Mouse (Mus musculus): ENCODE results near the gene Stk33. TPM values are rescaled to one million over a fixed set of nuclear protein-coding genes. Genes with fewer than 3 reads are reported as not detected.

Gene Stk33
- polyA plus RNA-seq, 1 experiment from 2014 or later, result not detected

DNA sequence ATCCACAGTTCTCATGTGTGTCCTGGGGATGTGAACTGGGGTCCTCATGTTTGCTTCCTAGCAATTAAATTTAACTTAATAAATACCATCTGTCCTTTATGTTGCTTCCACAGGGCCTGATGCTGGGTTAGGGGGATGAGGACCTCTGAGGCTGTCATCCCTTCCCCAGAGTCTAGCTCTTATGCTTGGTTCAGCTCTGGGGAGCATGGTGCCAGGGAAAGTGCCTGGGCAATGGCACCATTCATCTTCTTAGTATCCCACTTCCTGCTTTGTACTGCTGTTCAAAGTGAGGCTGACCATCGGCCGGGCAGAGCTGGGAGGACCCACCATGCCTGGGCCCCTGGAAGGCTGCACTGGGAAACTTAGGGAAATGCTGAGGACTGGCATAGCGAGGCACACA lies 163.7 kb downstream of the Stk33 start:
- WGBS (ENCODE audit: insufficient replicate concordance), result 56% methylated on average over 3 of the region's 3 CpGs
- Histone ChIP-seq H3K4me3 (ENCODE audit: low read depth, low read length) (no peak overlapping the region), H3K4me2 (ENCODE audit: low read depth, low read length) (no peak overlapping the region), H3K36me3 (ENCODE audit: control insufficient read depth, insufficient read depth) (no peaks in the 10 kb centered on the region), H3K27me3 (ENCODE audit: control insufficient read depth, insufficient read depth, low read depth, low read length) (no peaks in the 10 kb centered on the region), H3K27ac (ENCODE audit: low read length) (no peak overlapping the region), H3K9me3 (replicated peaks; ENCODE audit: control insufficient read depth, low read length) (no peaks in the 10 kb centered on the region), H3K4me1 (ENCODE audit: control insufficient read depth, low read depth, low read length) (no peaks in the 10 kb centered on the region), H3K9ac (ENCODE audit: low read depth, low read length) (no peak overlapping the region)
- ATAC-seq (ENCODE audit: low read depth), result no peak

DNA sequence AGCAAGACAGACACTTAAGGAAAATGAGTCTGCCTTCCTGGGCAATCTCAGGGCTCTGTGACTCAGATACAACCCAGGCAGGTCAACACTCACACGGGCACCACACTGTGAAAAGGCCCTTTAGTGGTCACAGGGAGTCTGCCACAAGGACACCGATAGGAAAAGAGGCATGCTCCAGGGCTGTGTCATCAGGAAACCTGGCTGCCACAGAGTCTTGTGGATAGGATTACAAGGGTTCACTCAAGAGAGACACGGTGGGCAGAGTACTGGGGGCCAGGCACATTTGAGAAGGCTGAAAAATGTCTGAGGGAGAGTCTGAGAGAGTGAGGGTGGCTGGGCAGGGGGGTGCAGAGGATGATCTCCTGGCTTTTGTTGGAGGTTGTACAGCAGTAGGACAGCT lies 164.6 kb downstream of the Stk33 start:
- H3K27me3 ChIP-seq (ENCODE audit: control insufficient read depth, insufficient read depth, low read depth, low read length), result no peaks in the 10 kb centered on the region
- no peaks in the 10 kb centered on the region for H3K36me3 ChIP-seq (ENCODE audit: control insufficient read depth, insufficient read depth)
- 45% methylated on average over 3 of the region's 3 CpGs for WGBS (ENCODE audit: insufficient replicate concordance)
- H3K27ac ChIP-seq (ENCODE audit: low read length), result no peak overlapping the region
- no peaks in the 10 kb centered on the region for H3K4me1 ChIP-seq (ENCODE audit: control insufficient read depth, low read depth, low read length)
- no peak overlapping the region for H3K4me3 ChIP-seq (ENCODE audit: low read depth, low read length)
- H3K9ac ChIP-seq (ENCODE audit: low read depth, low read length), result no peak overlapping the region
- no peak overlapping the region for H3K4me2 ChIP-seq (ENCODE audit: low read depth, low read length)
- H3K9me3 ChIP-seq (replicated peaks; ENCODE audit: control insufficient read depth, low read length), result no peaks in the 10 kb centered on the region
- ATAC-seq (ENCODE audit: low read depth), result no peak

DNA sequence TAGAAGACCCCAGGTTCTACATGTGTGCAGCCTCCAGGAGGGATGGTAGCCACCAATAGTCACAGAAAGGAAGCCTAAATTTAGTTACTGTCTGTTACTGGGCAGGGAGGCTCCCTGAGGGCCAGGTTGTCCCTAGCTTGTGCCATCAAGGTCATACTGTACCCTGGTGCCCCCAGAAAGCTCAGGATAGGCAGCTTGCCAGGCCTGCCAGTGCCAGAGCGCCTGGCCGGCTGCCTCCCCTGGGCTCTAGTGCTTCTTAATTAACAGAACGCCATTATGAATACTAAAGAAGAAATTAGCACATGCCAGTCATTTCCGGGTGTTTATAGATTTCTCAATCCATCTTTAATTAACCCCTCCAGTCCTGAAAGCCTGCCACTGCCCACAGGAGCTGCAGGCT lies 169.8 kb downstream of the Stk33 start:
- 48% methylated on average over 4 of the region's 4 CpGs for WGBS (ENCODE audit: insufficient replicate concordance)
- no peaks in the 10 kb centered on the region for H3K27me3 ChIP-seq (ENCODE audit: control insufficient read depth, insufficient read depth, low read depth, low read length)
- no peak overlapping the region for H3K4me3 ChIP-seq (ENCODE audit: low read depth, low read length)
- no peak for ATAC-seq (ENCODE audit: low read depth)
- no peaks in the 10 kb centered on the region for H3K9me3 ChIP-seq (replicated peaks; ENCODE audit: control insufficient read depth, low read length)
- no peaks in the 10 kb centered on the region for H3K4me1 ChIP-seq (ENCODE audit: control insufficient read depth, low read depth, low read length)
- no peak overlapping the region for H3K4me2 ChIP-seq (ENCODE audit: low read depth, low read length)
- H3K27ac ChIP-seq (ENCODE audit: low read length), result no peak overlapping the region
- no peaks in the 10 kb centered on the region for H3K36me3 ChIP-seq (ENCODE audit: control insufficient read depth, insufficient read depth)
- H3K9ac ChIP-seq (ENCODE audit: low read depth, low read length), result no peak overlapping the region

DNA sequence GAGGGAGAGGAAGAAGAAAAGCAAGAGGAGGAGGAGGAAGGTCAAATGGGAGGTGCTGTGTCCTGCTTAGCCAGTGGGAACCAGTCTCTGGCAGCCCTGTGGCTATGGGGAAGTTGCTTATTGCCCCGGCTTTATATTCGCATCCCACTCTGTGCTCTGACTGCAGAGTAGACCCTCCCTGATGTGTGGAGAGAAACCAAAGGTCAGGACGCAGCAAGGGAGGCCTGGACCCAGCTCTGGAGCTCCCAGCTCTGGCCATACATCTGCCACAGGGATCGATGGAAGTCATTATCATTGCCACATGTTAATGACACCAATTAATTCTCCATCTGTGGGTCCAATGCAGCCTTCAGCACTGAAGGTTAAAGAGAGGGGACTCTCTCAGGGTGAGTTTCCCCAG lies 171.5 kb downstream of the Stk33 start:
- Histone ChIP-seq H3K27ac (ENCODE audit: low read length) (no peak overlapping the region), H3K4me3 (ENCODE audit: low read depth, low read length) (no peak overlapping the region), H3K27me3 (ENCODE audit: control insufficient read depth, insufficient read depth, low read depth, low read length) (no peaks in the 10 kb centered on the region), H3K4me1 (ENCODE audit: control insufficient read depth, low read depth, low read length) (no peaks in the 10 kb centered on the region), H3K36me3 (ENCODE audit: control insufficient read depth, insufficient read depth) (no peaks in the 10 kb centered on the region), H3K4me2 (ENCODE audit: low read depth, low read length) (no peak overlapping the region), H3K9ac (ENCODE audit: low read depth, low read length) (no peak overlapping the region), H3K9me3 (replicated peaks; ENCODE audit: control insufficient read depth, low read length) (no peaks in the 10 kb centered on the region)
- 47% methylated on average over 4 of the region's 4 CpGs for WGBS (ENCODE audit: insufficient replicate concordance)
- no peak for ATAC-seq (ENCODE audit: low read depth)

DNA sequence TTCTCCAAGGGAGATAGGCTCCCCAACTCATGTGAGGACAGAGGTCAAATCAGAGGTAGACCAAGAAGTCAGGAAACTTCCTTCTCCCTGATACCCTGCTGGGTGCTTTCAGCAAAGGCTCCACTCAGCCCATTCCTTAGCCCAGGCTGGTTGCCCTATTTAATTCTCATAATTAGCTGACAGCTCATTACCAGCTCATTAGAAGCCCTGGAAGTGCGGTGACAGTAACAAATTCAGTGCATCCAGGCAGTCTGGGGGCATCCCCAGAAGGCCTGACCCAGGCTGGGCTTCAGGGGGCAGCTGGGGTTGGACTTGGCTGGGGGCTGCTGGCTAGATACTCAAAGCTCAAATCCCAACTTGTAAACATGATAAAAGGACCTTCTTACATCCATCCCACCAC lies 172.7 kb downstream of the Stk33 start:
- no peak overlapping the region for H3K9ac ChIP-seq (ENCODE audit: low read depth, low read length)
- no peaks in the 10 kb centered on the region for H3K27me3 ChIP-seq (ENCODE audit: control insufficient read depth, insufficient read depth, low read depth, low read length)
- no peak overlapping the region for H3K4me2 ChIP-seq (ENCODE audit: low read depth, low read length)
- no peaks in the 10 kb centered on the region for H3K36me3 ChIP-seq (ENCODE audit: control insufficient read depth, insufficient read depth)
- H3K9me3 ChIP-seq (replicated peaks; ENCODE audit: control insufficient read depth, low read length), result no peaks in the 10 kb centered on the region
- no peaks in the 10 kb centered on the region for H3K4me1 ChIP-seq (ENCODE audit: control insufficient read depth, low read depth, low read length)
- 60% methylated on average over 1 of the region's 1 CpGs for WGBS (ENCODE audit: insufficient replicate concordance)
- no peak for ATAC-seq (ENCODE audit: low read depth)
- H3K27ac ChIP-seq (ENCODE audit: low read length), result no peak overlapping the region
- no peak overlapping the region for H3K4me3 ChIP-seq (ENCODE audit: low read depth, low read length)

DNA sequence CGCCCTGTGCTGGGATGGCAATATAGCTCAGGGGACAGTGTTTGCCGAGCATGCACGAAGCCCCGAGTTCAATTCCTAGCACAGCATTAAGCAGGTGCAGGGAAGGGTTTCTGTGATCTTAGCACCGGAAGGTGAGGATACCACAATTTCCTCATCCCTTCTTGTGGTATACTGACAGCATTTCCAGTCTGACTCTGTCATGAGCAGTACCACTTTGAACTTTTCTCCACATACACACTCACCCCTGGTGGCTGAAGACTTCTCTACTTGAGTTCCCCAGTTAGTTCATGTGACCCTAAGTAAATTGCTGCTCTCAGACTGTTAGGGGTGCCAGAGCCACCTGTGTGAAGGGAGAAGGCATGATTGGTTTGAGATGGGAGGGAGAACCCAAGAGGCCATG lies 173.3 kb downstream of the Stk33 start:
- Histone ChIP-seq H3K4me3 (ENCODE audit: low read depth, low read length) (no peak overlapping the region), H3K4me1 (ENCODE audit: control insufficient read depth, low read depth, low read length) (no peaks in the 10 kb centered on the region)
- 33% methylated on average over 5 of the region's 5 CpGs for WGBS (ENCODE audit: insufficient replicate concordance)

DNA sequence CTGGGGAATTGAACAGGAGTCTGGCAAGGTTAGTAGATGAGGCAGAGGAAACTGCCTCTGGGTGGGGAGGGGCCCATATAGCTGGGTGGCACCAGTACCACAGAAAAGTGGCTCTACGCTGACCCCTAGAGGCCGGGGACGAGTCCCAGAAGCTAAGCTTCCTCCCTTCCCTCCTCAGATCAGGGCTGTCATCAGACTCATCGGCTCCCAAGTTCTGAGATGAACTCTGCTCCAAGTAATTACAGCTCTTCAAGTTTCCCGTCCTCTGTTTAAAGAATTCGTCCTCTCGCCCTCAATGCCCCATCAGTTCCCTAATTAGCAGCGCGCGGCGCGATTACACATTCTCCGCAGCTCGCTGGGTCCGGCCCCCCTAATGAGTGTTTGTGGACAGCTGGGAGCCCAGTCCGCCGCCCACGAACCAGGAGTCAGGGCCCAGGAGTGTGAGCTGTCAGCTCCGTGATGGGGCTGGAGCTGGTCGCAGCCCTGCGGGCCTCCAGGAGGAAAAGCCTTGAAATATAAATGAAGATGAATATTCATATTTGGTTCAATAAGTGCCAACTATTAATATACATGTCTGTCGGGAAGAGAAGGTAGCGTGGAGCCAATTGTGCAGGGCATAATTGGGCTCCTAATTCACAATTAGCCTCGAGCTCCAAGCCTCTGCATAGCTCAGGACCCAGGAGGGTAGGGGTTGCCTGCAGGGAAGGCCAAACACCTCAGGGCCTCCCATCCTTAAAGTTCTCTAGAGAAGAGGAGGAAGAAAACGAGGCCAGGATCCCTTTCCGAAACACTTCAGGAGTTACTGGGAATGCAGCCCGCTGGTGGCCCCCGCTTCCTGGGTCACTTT lies 183.2 kb downstream of the Stk33 start:
- no peak for ATAC-seq (ENCODE audit: low read depth)
- H3K4me1 ChIP-seq (ENCODE audit: control insufficient read depth, low read depth, low read length), result no peaks in the 10 kb centered on the region
- H3K27me3 ChIP-seq (ENCODE audit: control insufficient read depth, insufficient read depth, low read depth, low read length), result no peaks in the 10 kb centered on the region
- H3K9me3 ChIP-seq (replicated peaks; ENCODE audit: control insufficient read depth, low read length), result no peaks in the 10 kb centered on the region
- H3K4me2 ChIP-seq (ENCODE audit: low read depth, low read length), result no peak overlapping the region
- WGBS (ENCODE audit: insufficient replicate concordance), result 32% methylated on average over 28 of the region's 28 CpGs
- no peak overlapping the region for H3K4me3 ChIP-seq (ENCODE audit: low read depth, low read length)
- no peaks in the 10 kb centered on the region for H3K36me3 ChIP-seq (ENCODE audit: control insufficient read depth, insufficient read depth)
- no peak overlapping the region for H3K27ac ChIP-seq (ENCODE audit: low read length)
- H3K9ac ChIP-seq (ENCODE audit: low read depth, low read length), result no peak overlapping the region

More for the DNA sequence above, 173.3 kb downstream of the Stk33 start:
- no peak overlapping the region for H3K27ac ChIP-seq (ENCODE audit: low read length)
- H3K9ac ChIP-seq (ENCODE audit: low read depth, low read length), result no peak overlapping the region
- no peaks in the 10 kb centered on the region for H3K36me3 ChIP-seq (ENCODE audit: control insufficient read depth, insufficient read depth)
- no peaks in the 10 kb centered on the region for H3K27me3 ChIP-seq (ENCODE audit: control insufficient read depth, insufficient read depth, low read depth, low read length)
- H3K4me2 ChIP-seq (ENCODE audit: low read depth, low read length), result no peak overlapping the region
- no peaks in the 10 kb centered on the region for H3K9me3 ChIP-seq (replicated peaks; ENCODE audit: control insufficient read depth, low read length)
- ATAC-seq (ENCODE audit: low read depth), result no peak

DNA sequence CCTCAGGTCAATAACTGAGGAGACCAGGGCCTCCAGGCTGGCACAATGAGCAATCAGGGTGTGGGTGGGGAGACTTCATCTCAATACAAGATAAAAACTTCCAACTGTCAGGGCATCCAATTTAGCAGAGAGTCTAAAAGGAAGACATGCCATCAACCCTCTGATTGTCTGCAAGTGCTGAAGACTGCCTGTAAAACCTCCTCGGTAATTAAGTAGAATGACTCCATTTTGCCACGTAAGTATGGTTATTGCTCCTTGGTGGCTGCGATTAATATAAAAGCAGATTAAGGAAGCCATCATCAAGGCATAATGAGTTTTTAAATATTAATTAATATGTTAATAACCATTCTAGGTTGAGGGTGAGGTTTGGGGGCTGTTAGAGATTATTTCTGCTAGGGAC lies 187.5 kb downstream of the Stk33 start:
- no peak for ATAC-seq (ENCODE audit: low read depth)
- H3K4me2 ChIP-seq (ENCODE audit: low read depth, low read length), result no peak overlapping the region
- no peak overlapping the region for H3K27ac ChIP-seq (ENCODE audit: low read length)
- H3K36me3 ChIP-seq (ENCODE audit: control insufficient read depth, insufficient read depth), result no peaks in the 10 kb centered on the region
- no peak overlapping the region for H3K9ac ChIP-seq (ENCODE audit: low read depth, low read length)
- H3K4me1 ChIP-seq (ENCODE audit: control insufficient read depth, low read depth, low read length), result no peaks in the 10 kb centered on the region
- H3K9me3 ChIP-seq (replicated peaks; ENCODE audit: control insufficient read depth, low read length), result no peaks in the 10 kb centered on the region
- H3K27me3 ChIP-seq (ENCODE audit: control insufficient read depth, insufficient read depth, low read depth, low read length), result no peaks in the 10 kb centered on the region
- 72% methylated on average over 3 of the region's 3 CpGs for WGBS (ENCODE audit: insufficient replicate concordance)
- no peak overlapping the region for H3K4me3 ChIP-seq (ENCODE audit: low read depth, low read length)

DNA sequence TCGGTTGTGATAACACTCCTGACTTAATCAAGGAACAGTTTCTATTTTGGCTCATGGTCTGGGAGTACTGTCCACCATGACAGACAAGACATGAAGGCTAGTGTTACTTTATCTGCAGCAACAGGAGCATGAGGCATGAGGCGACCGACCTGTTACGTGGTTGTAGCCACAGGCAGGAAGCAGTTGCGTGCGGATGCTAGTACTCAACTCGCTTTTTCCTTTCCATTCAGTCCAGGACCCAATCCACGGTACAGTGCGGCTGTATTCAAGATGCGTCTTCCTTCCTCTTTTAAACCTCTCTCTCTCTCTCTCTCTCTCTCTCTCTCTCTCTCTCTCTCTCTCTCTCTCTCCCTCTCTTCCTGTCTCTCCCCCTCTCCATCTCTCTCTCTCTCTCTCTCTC lies 194.1 kb downstream of the Stk33 start:
- Histone ChIP-seq H3K27me3 (ENCODE audit: control insufficient read depth, insufficient read depth, low read depth, low read length) (no peaks in the 10 kb centered on the region), H3K9ac (ENCODE audit: low read depth, low read length) (no peak overlapping the region), H3K36me3 (ENCODE audit: control insufficient read depth, insufficient read depth) (no peaks in the 10 kb centered on the region), H3K4me2 (ENCODE audit: low read depth, low read length) (no peak overlapping the region), H3K27ac (ENCODE audit: low read length) (no peak overlapping the region), H3K9me3 (replicated peaks; ENCODE audit: control insufficient read depth, low read length) (no peaks in the 10 kb centered on the region), H3K4me3 (ENCODE audit: low read depth, low read length) (no peak overlapping the region), H3K4me1 (ENCODE audit: control insufficient read depth, low read depth, low read length) (no peaks in the 10 kb centered on the region)
- no peak for ATAC-seq (ENCODE audit: low read depth)
- WGBS (ENCODE audit: insufficient replicate concordance), result 31% methylated on average over 10 of the region's 10 CpGs

All from liver, embryonic 16.5 days (tissue).